Mouse (Mus musculus) bone marrow macrophage, adult 2 months (primary cell): Measurements from ENCODE around the gene Pttg1ip. TPM values are rescaled to one million over a fixed set of nuclear protein-coding genes. Genes with fewer than 3 reads are reported as not detected.

Experiments
- H3K27ac ChIP-seq: 2 replicates; pipeline ENCODE4 v1.5.1; 2012; ENCODE audit warnings: low read depth, low read length; ENCODE audit not compliant: insufficient read depth
- H3K4me1 ChIP-seq: 2 replicates; pipeline ENCODE4 v1.6.1; 2012; ENCODE audit warnings: low read length; ENCODE audit not compliant: control insufficient read depth, insufficient read depth
- H3K4me3 ChIP-seq: 2 replicates; pipeline ENCODE4 v1.5.1; 2012; ENCODE audit warnings: mild to moderate bottlenecking, low read length, moderate library complexity; ENCODE audit not compliant: insufficient read depth
- CTCF ChIP-seq: IDR thresholded peaks from 2 replicates; pipeline ENCODE4 v1.5.1; 2012; ENCODE audit warnings: low read depth, mild to moderate bottlenecking, low read length, moderate library complexity
- POLR2A ChIP-seq: IDR thresholded peaks from 2 replicates; pipeline ENCODE4 v1.6.1; 2012; ENCODE audit warnings: mild to moderate bottlenecking, low read depth, low read length, borderline replicate concordance
- polyA plus RNA-seq: library from polyadenylated mRNA; stranded (reverse); fragments of >200 nt; gene quantifications from 2 replicates; pipeline ENCODE4 v1.2.4, GENCODE M21; 2012; ENCODE audit not compliant: missing spikeins, insufficient read depth, insufficient read length

The Pttg1ip gene
- 98.5 and 102 TPM in 2 replicates for polyA plus RNA-seq

DNA sequence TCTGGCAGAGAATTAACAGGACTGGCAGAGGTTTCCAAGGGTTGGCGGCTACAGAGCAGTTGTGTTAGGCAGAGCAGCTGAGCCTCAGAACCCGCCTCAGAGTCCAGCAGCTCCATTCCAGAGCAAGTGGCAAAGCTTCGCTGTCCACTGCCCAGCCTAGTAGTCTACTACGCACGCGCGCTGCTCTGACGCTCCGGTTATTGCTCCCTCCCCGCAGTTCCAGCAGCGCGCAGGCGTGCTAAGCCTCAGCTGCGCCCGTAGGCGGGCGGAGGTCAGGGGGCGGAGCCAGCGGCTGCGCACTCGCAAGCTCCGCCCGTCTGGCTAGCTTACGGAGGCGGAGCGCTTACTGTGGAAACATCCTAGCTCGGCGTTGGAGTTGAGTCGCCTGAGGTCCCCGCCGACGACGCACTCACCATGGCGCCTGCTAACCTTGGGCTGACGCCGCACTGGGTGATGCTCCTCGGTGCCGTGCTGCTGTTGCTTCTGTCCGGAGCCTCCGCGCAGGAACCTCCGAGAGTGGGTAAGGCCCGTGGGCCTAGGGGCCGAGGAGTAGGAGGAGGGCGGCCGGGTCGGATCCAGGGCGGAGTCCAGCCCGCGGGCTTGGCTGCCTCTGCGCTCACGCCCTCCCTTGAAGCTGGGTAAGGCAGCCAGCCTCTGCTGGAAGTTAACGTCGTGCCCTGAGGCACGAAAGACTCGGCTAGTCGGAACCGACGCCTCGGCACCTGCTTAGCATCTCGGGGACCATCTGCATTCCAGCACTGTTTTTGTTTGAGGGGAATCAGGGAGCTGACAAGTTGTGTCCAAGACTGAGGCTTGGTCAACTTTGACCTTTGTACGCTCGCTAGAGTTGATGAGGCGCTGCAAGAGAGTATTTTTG, at the start of gene Pttg1ip:
Gene Pttg1ip (plus strand): TSS at position 313 of the 877 bp plus-strand sequence.
- peak within 1 kb of the TSS; percentile 64 for H3K27ac ChIP-seq
- H3K4me1 ChIP-seq: peaks cover 15% of the 10 kb centered on the region
- H3K4me3 ChIP-seq: peak within 1 kb of the TSS; percentile 80
- TF ChIP-seq POLR2A (peak; percentile 82), CTCF (no peak)

DNA sequence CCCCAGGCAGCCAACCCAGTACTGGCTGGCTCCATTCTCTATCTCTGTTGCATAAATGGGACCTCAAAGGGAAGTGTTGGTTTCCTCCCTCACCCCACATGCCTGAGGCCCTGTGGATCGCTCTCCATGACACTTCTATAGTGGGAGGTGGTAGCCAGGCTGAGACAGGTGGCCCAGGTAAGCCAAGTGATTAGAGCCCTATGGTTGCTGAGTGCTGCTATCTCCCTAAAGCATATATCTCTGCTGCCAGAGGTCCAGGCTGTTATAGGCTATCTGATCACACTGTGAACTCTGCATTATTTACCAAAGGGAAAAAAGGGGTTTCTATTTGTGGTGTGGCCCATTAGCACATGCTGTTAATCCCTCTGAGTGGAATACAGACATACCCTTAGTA, 49.5 kb upstream of the Pttg1ip start:
- peak overlapping the region; percentile 61 for H3K27ac ChIP-seq
- H3K4me1 ChIP-seq: peaks cover 54% of the 10 kb centered on the region
- H3K4me3 ChIP-seq: peak overlapping the region; percentile 83
- TF ChIP-seq POLR2A (no peak), CTCF (no peak)

DNA sequence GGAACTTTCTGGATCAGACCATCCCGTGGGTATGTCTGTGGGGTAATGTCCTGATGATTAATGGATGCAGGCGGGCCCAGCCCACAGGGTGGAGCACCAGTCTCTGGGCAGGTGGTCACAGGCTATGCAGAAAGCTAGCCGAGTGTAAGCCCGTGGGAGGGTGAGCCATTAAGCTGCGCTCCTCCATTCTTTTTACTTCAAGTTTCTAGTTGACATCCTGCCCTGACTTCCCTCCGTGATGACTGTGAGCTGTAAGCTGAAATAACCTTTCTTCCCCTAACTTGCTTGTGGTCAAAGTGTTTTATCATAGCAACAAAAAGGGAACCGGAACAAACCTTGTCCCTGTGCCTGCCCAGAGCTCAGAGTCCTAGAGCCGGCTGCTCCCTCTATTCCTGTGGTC, 44.8 kb upstream of the Pttg1ip start:
- Histone ChIP-seq H3K4me1 (peaks cover 83% of the 10 kb centered on the region), H3K27ac (peak overlapping the region; percentile 92), H3K4me3 (peak overlapping the region; percentile 31)
- no peak for TF ChIP-seq CTCF
- no peak for TF ChIP-seq POLR2A

DNA sequence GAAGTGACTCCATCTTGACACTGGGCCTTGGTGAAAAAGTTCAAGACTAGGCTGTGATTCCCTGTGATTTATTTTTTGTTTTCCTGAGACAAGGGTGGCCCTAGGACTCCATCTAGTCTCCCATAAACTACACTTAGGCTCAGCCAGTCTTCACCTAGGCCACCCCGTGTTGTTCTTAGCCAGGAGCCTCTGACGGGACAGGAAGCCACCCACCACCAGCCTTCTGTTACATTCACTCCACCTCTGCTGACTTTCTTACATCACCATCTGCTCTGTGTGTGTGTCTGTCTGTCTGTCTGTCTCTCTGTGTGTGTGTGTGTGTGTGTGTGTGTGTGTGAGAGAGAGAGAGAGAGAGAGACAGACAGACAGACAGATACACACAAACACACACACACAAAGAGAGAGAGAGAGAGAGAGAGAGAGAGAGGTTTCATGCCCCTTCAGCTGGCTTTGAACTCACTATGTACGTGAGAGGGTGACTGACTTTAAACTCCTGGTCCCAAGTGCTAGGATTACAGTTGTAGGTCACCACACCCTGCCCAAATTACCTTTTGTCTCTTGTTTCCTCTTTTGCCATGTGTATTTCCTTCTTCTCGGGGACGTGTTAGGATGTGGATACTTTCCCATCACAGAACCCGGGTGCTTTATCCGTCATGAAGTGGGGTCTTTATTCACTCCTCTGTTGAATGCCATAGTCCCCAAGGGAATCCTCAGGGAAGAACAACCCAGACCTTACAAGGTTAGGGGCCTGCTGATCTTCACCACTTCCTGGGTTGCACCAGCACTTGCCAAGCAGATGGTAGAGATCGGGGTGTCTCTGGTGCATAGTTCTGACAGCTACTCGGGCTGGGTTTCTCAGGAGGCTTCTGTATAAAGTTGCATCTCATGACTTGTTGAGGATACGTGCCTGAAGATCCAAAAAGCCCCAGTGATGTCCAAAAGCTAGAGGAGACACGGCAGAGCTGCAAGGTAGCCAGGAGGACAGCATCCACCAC, 44.0 kb upstream of the Pttg1ip start:
- Histone ChIP-seq H3K27ac (peak overlapping the region; percentile 92), H3K4me1 (peaks cover 79% of the 10 kb centered on the region), H3K4me3 (peak overlapping the region; percentile 31)
- TF ChIP-seq POLR2A: no peak
- TF ChIP-seq CTCF: no peak

DNA sequence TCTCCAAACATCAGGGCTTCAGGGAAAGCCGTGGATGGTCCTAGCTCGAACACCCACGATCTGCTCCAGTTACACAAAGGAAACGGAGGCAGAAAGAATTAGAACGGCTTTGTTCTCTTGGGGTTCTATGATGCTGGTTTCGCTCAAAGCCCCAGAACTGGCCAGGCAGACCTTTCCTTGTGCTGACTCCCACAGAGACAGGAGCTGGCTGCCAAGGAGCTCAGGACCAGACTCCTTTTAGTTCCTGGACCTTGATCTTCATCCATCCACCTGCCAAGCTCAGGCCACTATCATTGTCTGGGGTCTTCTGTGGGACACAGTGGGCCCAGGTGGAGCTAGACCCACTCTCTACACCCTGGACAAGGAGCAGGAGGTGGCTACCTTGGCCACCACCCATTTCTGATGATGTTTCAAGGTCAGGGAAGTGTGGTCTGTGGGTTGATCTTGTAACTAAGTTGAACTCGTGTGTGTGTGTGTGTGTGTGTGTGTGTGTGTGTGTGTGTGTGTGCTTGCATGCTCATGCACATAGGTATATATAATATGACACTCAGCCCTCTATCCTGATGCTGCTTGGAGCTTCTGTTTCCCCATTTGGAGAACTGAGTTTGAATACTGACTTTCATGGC, 42.1 kb upstream of the Pttg1ip start:
- H3K27ac ChIP-seq: no peak overlapping the region
- H3K4me3 ChIP-seq: no peak overlapping the region
- TF ChIP-seq POLR2A: no peak
- TF ChIP-seq CTCF: no peak
- peaks cover 77% of the 10 kb centered on the region for H3K4me1 ChIP-seq

DNA sequence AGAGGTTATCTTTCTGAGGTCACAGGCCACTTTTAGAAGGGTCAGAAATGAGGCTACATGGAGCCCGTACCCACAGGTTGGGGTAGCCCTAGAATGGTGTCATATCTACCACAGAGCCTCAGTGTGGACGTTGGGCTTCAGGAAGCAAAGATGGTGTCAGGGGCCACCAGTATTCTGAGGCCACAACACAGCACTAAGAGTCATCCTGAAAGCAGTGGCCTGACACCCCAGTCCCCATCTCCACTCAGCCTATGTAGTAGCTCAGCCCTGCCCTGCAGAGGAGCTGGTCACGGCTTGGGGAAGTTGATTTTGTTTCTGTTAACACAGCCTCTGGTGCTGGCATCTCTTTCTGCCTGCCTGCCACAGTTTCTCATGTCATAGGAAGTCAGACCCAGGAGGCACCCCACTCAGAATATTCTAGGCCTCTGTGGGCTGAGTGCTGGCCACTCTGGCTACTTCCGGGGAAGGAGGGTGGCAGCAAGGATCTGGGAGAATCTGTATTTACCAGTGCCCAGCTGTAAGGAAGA, 40.9 kb upstream of the Pttg1ip start:
- peaks cover 80% of the 10 kb centered on the region for H3K4me1 ChIP-seq
- H3K27ac ChIP-seq: peak overlapping the region; percentile 76
- no peak for TF ChIP-seq POLR2A
- TF ChIP-seq CTCF: no peak
- no peak overlapping the region for H3K4me3 ChIP-seq

DNA sequence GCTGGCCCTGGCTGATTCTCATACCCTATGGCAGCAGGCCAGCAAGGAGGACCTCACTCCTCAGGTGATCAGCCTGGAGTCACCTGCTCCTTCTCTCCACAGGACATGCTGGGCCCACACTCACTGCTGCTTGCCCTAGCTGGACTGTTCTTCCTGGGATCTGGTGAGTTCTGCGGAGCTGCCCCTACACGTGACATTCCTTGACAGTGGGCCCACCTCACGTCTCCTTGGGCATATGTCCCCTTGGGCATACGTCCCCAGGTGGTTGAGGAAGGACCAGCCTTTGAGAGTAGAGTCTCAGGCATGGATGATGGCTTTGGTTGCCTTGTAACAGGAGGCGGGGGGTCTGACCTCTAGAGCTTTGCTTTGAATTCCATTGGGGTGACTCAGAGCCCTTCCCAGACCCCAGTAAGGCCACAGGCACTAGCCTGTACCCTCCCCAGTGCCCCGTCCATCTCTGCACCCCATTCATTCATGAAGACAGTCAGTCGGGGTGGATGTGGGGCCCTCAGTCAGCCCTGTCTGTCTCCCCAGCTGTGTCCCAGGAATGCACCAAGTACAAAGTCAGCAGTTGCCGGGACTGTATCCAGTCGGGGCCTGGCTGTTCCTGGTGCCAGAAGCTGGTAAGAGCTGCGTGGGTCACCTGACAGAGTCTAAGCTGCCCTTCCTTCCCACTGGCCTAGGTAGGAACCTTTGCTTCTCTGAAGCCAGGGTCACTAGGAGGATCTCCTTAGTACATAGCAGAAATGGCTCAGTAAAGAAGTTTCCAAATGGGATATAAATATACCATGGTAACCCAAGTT, 39.5 kb upstream of the Pttg1ip start:
- no peak overlapping the region for H3K4me3 ChIP-seq
- H3K27ac ChIP-seq: peak overlapping the region; percentile 76; the same call in 1 of the 2 replicates
- peaks cover 76% of the 10 kb centered on the region for H3K4me1 ChIP-seq
- TF ChIP-seq CTCF (no peak), POLR2A (no peak)

DNA sequence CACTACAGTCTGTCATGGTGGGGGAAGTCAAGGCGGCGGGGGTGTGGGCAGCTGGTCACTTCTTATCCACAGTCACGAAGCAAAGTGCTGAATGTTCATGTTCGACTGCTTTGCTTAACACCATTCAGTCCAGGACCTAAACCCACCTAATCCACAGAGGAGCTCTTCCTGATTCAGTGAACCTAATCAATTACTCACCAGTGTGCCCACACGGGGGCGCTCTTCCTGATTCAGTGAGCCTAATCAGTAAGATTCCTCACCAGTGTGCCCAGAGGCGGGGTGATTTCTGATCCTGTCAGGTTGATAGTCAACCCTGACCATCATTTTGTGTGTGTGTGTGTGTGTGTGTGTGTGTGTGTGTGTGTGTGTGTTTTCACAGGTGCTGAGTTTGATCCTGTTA, 38.3 kb upstream of the Pttg1ip start:
- Histone ChIP-seq H3K4me3 (no peak overlapping the region), H3K27ac (0 out of 2 replicates have a peak overlapping the region, but pooled peaks have one; percentile 85), H3K4me1 (peaks cover 69% of the 10 kb centered on the region)
- TF ChIP-seq CTCF (peak; percentile 69; the same call in 1 of the 2 replicates), POLR2A (no peak)
